Mouse (Mus musculus): ENCODE data around the gene Mettl3. TPM values are rescaled to one million over a fixed set of nuclear protein-coding genes. Genes with fewer than 3 reads are reported as not detected.

Mettl3 gene
- 10 to 100 TPM; 43.7 to 47.9 TPM for total RNA-seq (2021)
- long read RNA-seq, experiment 1, transcript Mettl3-201 (11 exons, 2,025 nt): major isoform, 18 of 42 reads
- long read RNA-seq, experiment 1, partial matches to known transcripts: 2 of 42 reads
- long read RNA-seq, experiment 1, other reads (novel, unspliced or antisense): 22 of 42 reads
- long read RNA-seq, experiment 2, transcript Mettl3-201 (11 exons, 2,025 nt): major isoform, 20 of 63 reads
- long read RNA-seq, experiment 2, partial matches to known transcripts: 9 of 63 reads
- long read RNA-seq, experiment 2, other reads (novel, unspliced or antisense): 33 of 63 reads

- peak; percentile 49 for TF ChIP-seq CTCF (conservative IDR thresholded peaks at IDR 0.05)
Observed at GRCm38 (mm10) chr14:52304644-52305271, at the start of gene Mettl3. Mettl3 (minus strand) TSS chr14:52305128.

GRCm38 (mm10) chr14:52339512-52339852 lies 34.6 kb upstream of the Mettl3 start:
- Histone ChIP-seq H3K27ac (peak overlapping the region; percentile 80; the same call in 1 of the 2 replicates), H3K4me3 (no peak overlapping the region; the same call in 1 of the 2 replicates)
- DNase-seq (ENCODE audit: low spot score in 2 of 2): no peak
- TF ChIP-seq CTCF (conservative IDR thresholded peaks at IDR 0.05): no peak

More at GRCm38 (mm10) chr14:52304644-52305271, at the start of gene Mettl3:
- Histone ChIP-seq H3K4me3 (peak within 1 kb of the TSS; percentile 64), H3K27ac (peak within 1 kb of the TSS; percentile 90)
- peak; percentile 86 to 91 for DNase-seq (ENCODE audit: low spot score in 2 of 2)

DNA sequence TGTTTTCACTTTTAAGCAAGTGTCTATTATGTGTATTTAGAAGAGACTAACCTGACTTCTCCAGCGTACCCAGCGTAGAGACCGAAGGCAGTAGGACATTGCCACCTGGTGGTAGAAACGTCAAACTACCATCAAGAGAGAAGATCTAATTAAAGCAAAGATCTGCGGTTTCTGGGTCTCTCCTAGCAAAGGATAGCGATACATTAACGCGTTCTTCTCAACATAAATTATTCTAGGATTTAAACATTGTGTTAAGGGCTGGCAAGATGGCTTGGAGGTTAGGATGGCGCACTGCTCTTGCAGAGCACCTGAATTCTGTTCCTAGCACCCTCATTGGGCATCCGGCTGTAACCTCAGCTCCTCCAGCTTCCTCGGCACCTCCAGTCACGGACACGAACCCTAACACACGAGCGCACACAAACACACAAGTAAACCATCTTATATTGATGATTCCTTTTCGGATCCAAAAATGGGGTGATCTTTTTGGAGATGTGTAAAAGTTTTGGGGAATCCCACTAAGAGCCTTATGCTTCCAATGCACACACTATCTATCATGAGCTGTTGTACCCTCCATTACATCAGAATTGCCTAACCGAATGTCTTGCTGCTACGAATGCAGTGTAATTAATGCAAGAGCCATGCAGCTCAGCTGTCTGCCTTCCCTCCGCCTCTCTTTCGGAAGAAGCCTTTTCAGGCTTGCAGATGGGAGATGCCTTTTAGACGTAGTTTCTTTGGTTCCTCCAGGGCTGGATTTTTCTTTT lies 34.0 kb upstream of the Mettl3 start:
- Histone ChIP-seq H3K4me3 (peak overlapping the region; percentile 56), H3K27ac (peak overlapping the region; percentile 80)
- peak; percentile 77 to 83 for DNase-seq (ENCODE audit: low spot score in 2 of 2)
- TF ChIP-seq CTCF (conservative IDR thresholded peaks at IDR 0.05): peak; percentile 89

DNA sequence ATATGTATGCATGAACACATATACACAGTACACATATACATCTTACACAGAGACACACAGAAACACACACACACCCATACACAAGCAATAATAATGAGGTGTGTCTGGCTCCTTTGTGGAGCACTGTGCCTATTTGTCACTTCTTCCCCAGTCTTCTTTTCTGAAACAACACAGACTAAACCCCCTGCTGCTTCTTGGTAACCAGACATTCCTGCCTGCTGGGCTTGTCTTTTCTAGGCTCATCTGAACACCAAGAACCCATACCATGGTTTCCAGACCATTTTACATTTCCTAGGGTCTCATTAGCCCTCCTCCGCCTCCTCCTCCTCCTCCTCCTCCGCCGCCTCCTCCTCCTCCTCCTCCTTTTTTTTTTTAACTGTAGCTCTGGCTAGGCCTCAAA lies 27.2 kb upstream of the Mettl3 start:
- Histone ChIP-seq H3K27ac (no peak overlapping the region; the same call in 1 of the 2 replicates), H3K4me3 (no peak overlapping the region)
- no peak for TF ChIP-seq CTCF (conservative IDR thresholded peaks at IDR 0.05)
- DNase-seq (ENCODE audit: low spot score in 2 of 2): no peak

GRCm38 (mm10) chr14:52331069-52331750 lies 26.3 kb upstream of the Mettl3 start:
- no peak overlapping the region for H3K4me3 ChIP-seq
- TF ChIP-seq CTCF (conservative IDR thresholded peaks at IDR 0.05): no peak
- peak overlapping the region; percentile 65 for H3K27ac ChIP-seq
- no peak for DNase-seq (ENCODE audit: low spot score in 2 of 2)

- TF ChIP-seq CTCF (conservative IDR thresholded peaks at IDR 0.05): no peak
- Histone ChIP-seq H3K27ac (peak within 1 kb of the TSS; percentile 83), H3K4me3 (peak within 1 kb of the TSS; percentile 39)
- DNase-seq (ENCODE audit: low spot score in 2 of 2): no peak
Observed at GRCm38 (mm10) chr14:52327910-52328812, 23.2 kb upstream of the Mettl3 start, which contains the start of gene Sall2. Sall2 (minus strand) TSS chr14:52328762.

- DNase-seq (ENCODE audit: low spot score in 2 of 2): no peak
- no peak for TF ChIP-seq CTCF (conservative IDR thresholded peaks at IDR 0.05)
- Histone ChIP-seq H3K4me3 (peak overlapping the region; percentile 39), H3K27ac (peak overlapping the region; percentile 83)
Observed at GRCm38 (mm10) chr14:52327375-52327901, 22.5 kb upstream of the Mettl3 start.

GRCm38 (mm10) chr14:52325890-52326289 lies 21.0 kb upstream of the Mettl3 start:
- no peak overlapping the region for H3K4me3 ChIP-seq
- no peak for DNase-seq (ENCODE audit: low spot score in 2 of 2)
- 0 out of 2 replicates have a peak overlapping the region, but pooled peaks have one; percentile 83 for H3K27ac ChIP-seq
- TF ChIP-seq CTCF (conservative IDR thresholded peaks at IDR 0.05): peak; percentile 77

DNA sequence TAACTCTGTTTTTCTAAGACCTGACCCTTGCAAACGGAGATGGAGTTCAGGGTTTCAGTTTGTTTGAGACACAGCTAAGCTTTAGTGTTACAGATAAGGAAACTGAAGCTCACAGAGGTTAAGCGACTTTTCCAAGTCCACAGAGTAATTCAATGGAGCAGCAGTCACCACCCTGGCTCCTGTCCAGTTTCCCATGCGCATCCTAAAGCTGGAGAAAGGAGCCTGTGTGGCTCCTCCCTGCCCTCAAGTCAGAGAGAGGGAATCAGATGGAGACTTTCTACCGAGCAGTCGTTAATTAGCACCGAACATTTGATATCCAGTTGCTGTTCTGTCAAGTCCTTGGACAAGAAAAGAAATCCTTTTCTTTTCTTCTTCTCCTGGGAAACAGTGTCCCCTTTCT lies 14.4 kb upstream of the Mettl3 start:
- no peak for DNase-seq (ENCODE audit: low spot score in 2 of 2)
- Histone ChIP-seq H3K27ac (no peak overlapping the region), H3K4me3 (no peak overlapping the region)
- no peak for TF ChIP-seq CTCF (conservative IDR thresholded peaks at IDR 0.05)

DNA sequence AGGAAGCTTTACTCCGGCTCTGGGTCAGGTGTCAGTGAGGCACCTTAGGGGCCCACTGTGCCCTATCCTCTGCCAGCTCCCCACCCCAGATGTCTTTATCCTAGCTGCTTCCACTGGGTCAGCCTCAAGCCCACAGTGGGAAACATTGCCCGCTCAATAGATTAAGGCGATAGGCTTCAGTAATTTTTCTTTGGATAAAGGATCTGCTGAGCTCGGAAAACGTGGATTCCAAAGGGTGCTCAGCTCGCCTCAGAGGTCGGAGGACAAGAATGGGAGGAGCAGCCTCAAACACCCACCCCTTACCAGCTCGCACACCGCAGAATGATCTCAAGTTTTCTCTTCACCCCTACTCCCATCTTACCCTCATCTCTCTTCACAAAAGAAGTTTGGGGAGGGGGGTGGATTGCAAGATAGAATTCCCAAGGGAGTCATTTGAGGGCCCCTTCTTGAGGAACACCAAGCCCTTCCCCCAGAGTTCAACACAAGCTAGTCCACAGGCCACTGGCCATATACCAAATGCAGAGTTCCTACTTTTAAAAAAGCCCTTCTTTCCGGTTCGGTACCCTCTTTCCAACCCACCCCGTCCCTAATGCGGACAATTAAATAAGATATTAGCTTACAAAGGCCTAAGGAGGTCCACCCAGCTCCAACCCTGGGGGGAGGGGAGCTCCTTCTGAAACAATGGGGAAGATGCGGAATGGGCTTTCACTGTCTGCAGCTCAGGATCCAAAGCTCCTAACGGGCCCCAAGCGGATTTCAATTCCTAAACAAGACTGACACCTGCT lies 11.7 kb upstream of the Mettl3 start:
- no peak for DNase-seq (ENCODE audit: low spot score in 2 of 2)
- Histone ChIP-seq H3K27ac (peak overlapping the region; percentile 98), H3K4me3 (peak overlapping the region; percentile 93)
- no peak for TF ChIP-seq CTCF (conservative IDR thresholded peaks at IDR 0.05)
